Mouse (Mus musculus): ENCODE data around the gene Lgals12. TPM values are rescaled to one million over a fixed set of nuclear protein-coding genes. Genes with fewer than 3 reads are reported as not detected.

Gene Lgals12
- polyA plus RNA-seq, 1 experiment from 2014 or later: 1.5 TPM

- Histone ChIP-seq H3K27ac (ENCODE audit: low read length) (no peak within 1 kb of the TSS), H3K4me2 (replicated peaks; ENCODE audit: low read depth, low read length) (peak within 1 kb of the TSS; percentile 90), H3K4me1 (ENCODE audit: control insufficient read depth, insufficient read depth, low read length) (peaks cover 9% of the 10 kb centered on the region; the same call in 1 of the 2 replicates), H3K27me3 (ENCODE audit: control insufficient read depth, insufficient read depth, low read length) (no peaks in the 10 kb centered on the region), H3K9me3 (ENCODE audit: control insufficient read depth, low read depth, low read length) (no peaks in the 10 kb centered on the region), H3K9ac (replicated peaks; ENCODE audit: low read depth, low read length) (peak within 1 kb of the TSS; percentile 14; the same call in 1 of the 2 replicates), H3K4me3 (ENCODE audit: low read depth, low read length) (peak within 1 kb of the TSS; percentile 40), H3K36me3 (ENCODE audit: control insufficient read depth, insufficient read depth, low read length) (no peaks in the 10 kb centered on the region)
- 2% methylated on average over 54 of the region's 54 CpGs for WGBS
- peak; percentile 48; the same call in 1 of the 2 replicates for ATAC-seq (ENCODE audit: insufficient number of reproducible peaks, insufficient read depth, low FRiP score, low read depth)
Observed at GRCm38 (mm10) chr19:7611942-7612757, 5.2 kb upstream of the Lgals12 start, which contains the start of gene Hrasls5. Hrasls5 (plus strand) TSS chr19:7612541.

GRCm38 (mm10) chr19:7607690-7608201, 753 bp upstream of the Lgals12 start:
- Histone ChIP-seq H3K27ac (ENCODE audit: low read length) (peak overlapping the region; percentile 85), H3K4me1 (ENCODE audit: control insufficient read depth, insufficient read depth, low read length) (peaks cover 21% of the 10 kb centered on the region), H3K4me2 (replicated peaks; ENCODE audit: low read depth, low read length) (no peak overlapping the region), H3K9me3 (ENCODE audit: control insufficient read depth, low read depth, low read length) (no peaks in the 10 kb centered on the region), H3K4me3 (ENCODE audit: low read depth, low read length) (no peak overlapping the region), H3K36me3 (ENCODE audit: control insufficient read depth, insufficient read depth, low read length) (no peaks in the 10 kb centered on the region), H3K27me3 (ENCODE audit: control insufficient read depth, insufficient read depth, low read length) (no peaks in the 10 kb centered on the region), H3K9ac (replicated peaks; ENCODE audit: low read depth, low read length) (no peak overlapping the region)
- peak; percentile 64 for ATAC-seq (ENCODE audit: insufficient number of reproducible peaks, insufficient read depth, low FRiP score, low read depth)
- WGBS: 73% methylated on average over 7 of the region's 7 CpGs

GRCm38 (mm10) chr19:7605930-7606783, 836 bp downstream of the Lgals12 start:
- WGBS: 3% methylated on average over 15 of the region's 15 CpGs
- no peak overlapping the region; the same call in 1 of the 2 replicates for H3K9ac ChIP-seq (replicated peaks; ENCODE audit: low read depth, low read length)
- H3K27me3 ChIP-seq (ENCODE audit: control insufficient read depth, insufficient read depth, low read length): no peaks in the 10 kb centered on the region
- no peaks in the 10 kb centered on the region for H3K36me3 ChIP-seq (ENCODE audit: control insufficient read depth, insufficient read depth, low read length)
- peak; percentile 70 for ATAC-seq (ENCODE audit: insufficient number of reproducible peaks, insufficient read depth, low FRiP score, low read depth)
- peaks cover 16% of the 10 kb centered on the region for H3K4me1 ChIP-seq (ENCODE audit: control insufficient read depth, insufficient read depth, low read length)
- H3K4me3 ChIP-seq (ENCODE audit: low read depth, low read length): peak overlapping the region; percentile 22
- peak overlapping the region; percentile 57 for H3K4me2 ChIP-seq (replicated peaks; ENCODE audit: low read depth, low read length)
- peak overlapping the region; percentile 85; the same call in 1 of the 2 replicates for H3K27ac ChIP-seq (ENCODE audit: low read length)
- no peaks in the 10 kb centered on the region for H3K9me3 ChIP-seq (ENCODE audit: control insufficient read depth, low read depth, low read length)

GRCm38 (mm10) chr19:7605013-7605412, 2.0 kb downstream of the Lgals12 start:
- no peak overlapping the region for H3K27ac ChIP-seq (ENCODE audit: low read length)
- no peaks in the 10 kb centered on the region for H3K36me3 ChIP-seq (ENCODE audit: control insufficient read depth, insufficient read depth, low read length)
- no peak overlapping the region for H3K4me3 ChIP-seq (ENCODE audit: low read depth, low read length)
- H3K9ac ChIP-seq (replicated peaks; ENCODE audit: low read depth, low read length): no peak overlapping the region
- ATAC-seq (ENCODE audit: insufficient number of reproducible peaks, insufficient read depth, low FRiP score, low read depth): no peak
- H3K9me3 ChIP-seq (ENCODE audit: control insufficient read depth, low read depth, low read length): no peaks in the 10 kb centered on the region
- peaks cover 16% of the 10 kb centered on the region for H3K4me1 ChIP-seq (ENCODE audit: control insufficient read depth, insufficient read depth, low read length)
- H3K27me3 ChIP-seq (ENCODE audit: control insufficient read depth, insufficient read depth, low read length): no peaks in the 10 kb centered on the region
- H3K4me2 ChIP-seq (replicated peaks; ENCODE audit: low read depth, low read length): no peak overlapping the region

GRCm38 (mm10) chr19:7604107-7604506, 2.9 kb downstream of the Lgals12 start:
- Histone ChIP-seq H3K4me1 (ENCODE audit: control insufficient read depth, insufficient read depth, low read length) (peaks cover 16% of the 10 kb centered on the region), H3K4me3 (ENCODE audit: low read depth, low read length) (no peak overlapping the region), H3K9ac (replicated peaks; ENCODE audit: low read depth, low read length) (no peak overlapping the region), H3K9me3 (ENCODE audit: control insufficient read depth, low read depth, low read length) (no peaks in the 10 kb centered on the region), H3K27ac (ENCODE audit: low read length) (no peak overlapping the region), H3K4me2 (replicated peaks; ENCODE audit: low read depth, low read length) (no peak overlapping the region), H3K36me3 (ENCODE audit: control insufficient read depth, insufficient read depth, low read length) (no peaks in the 10 kb centered on the region), H3K27me3 (ENCODE audit: control insufficient read depth, insufficient read depth, low read length) (no peaks in the 10 kb centered on the region)
- ATAC-seq (ENCODE audit: insufficient number of reproducible peaks, insufficient read depth, low FRiP score, low read depth): no peak
- WGBS: 93% methylated on average over 10 of the region's 10 CpGs

GRCm38 (mm10) chr19:7601551-7601950, 5.4 kb downstream of the Lgals12 start:
- no peaks in the 10 kb centered on the region for H3K27me3 ChIP-seq (ENCODE audit: control insufficient read depth, insufficient read depth, low read length)
- WGBS: 83% methylated on average over 4 of the region's 4 CpGs
- no peak overlapping the region for H3K9ac ChIP-seq (replicated peaks; ENCODE audit: low read depth, low read length)
- H3K36me3 ChIP-seq (ENCODE audit: control insufficient read depth, insufficient read depth, low read length): no peaks in the 10 kb centered on the region
- H3K27ac ChIP-seq (ENCODE audit: low read length): no peak overlapping the region
- ATAC-seq (ENCODE audit: insufficient number of reproducible peaks, insufficient read depth, low FRiP score, low read depth): no peak
- no peak overlapping the region for H3K4me2 ChIP-seq (replicated peaks; ENCODE audit: low read depth, low read length)
- peaks cover 6% of the 10 kb centered on the region; the same call in 1 of the 2 replicates for H3K4me1 ChIP-seq (ENCODE audit: control insufficient read depth, insufficient read depth, low read length)
- no peak overlapping the region for H3K4me3 ChIP-seq (ENCODE audit: low read depth, low read length)
- no peaks in the 10 kb centered on the region for H3K9me3 ChIP-seq (ENCODE audit: control insufficient read depth, low read depth, low read length)

GRCm38 (mm10) chr19:7598481-7598880, 8.5 kb downstream of the Lgals12 start:
- Histone ChIP-seq H3K27me3 (ENCODE audit: control insufficient read depth, insufficient read depth, low read length) (no peaks in the 10 kb centered on the region), H3K9ac (replicated peaks; ENCODE audit: low read depth, low read length) (no peak overlapping the region), H3K4me1 (ENCODE audit: control insufficient read depth, insufficient read depth, low read length) (no peaks in the 10 kb centered on the region), H3K4me3 (ENCODE audit: low read depth, low read length) (no peak overlapping the region), H3K27ac (ENCODE audit: low read length) (no peak overlapping the region), H3K4me2 (replicated peaks; ENCODE audit: low read depth, low read length) (no peak overlapping the region), H3K9me3 (ENCODE audit: control insufficient read depth, low read depth, low read length) (no peaks in the 10 kb centered on the region), H3K36me3 (ENCODE audit: control insufficient read depth, insufficient read depth, low read length) (no peaks in the 10 kb centered on the region)
- ATAC-seq (ENCODE audit: insufficient number of reproducible peaks, insufficient read depth, low FRiP score, low read depth): no peak
- WGBS: 59% methylated on average over 4 of the region's 4 CpGs

- no peaks in the 10 kb centered on the region for H3K4me1 ChIP-seq (ENCODE audit: control insufficient read depth, insufficient read depth, low read length)
- no peak overlapping the region for H3K4me3 ChIP-seq (ENCODE audit: low read depth, low read length)
- ATAC-seq (ENCODE audit: insufficient number of reproducible peaks, insufficient read depth, low FRiP score, low read depth): no peak
- H3K27ac ChIP-seq (ENCODE audit: low read length): no peak overlapping the region
- H3K27me3 ChIP-seq (ENCODE audit: control insufficient read depth, insufficient read depth, low read length): no peaks in the 10 kb centered on the region
- 17% methylated on average over 2 of the region's 2 CpGs for WGBS
- no peaks in the 10 kb centered on the region for H3K36me3 ChIP-seq (ENCODE audit: control insufficient read depth, insufficient read depth, low read length)
- H3K9me3 ChIP-seq (ENCODE audit: control insufficient read depth, low read depth, low read length): no peaks in the 10 kb centered on the region
- H3K9ac ChIP-seq (replicated peaks; ENCODE audit: low read depth, low read length): no peak overlapping the region
- H3K4me2 ChIP-seq (replicated peaks; ENCODE audit: low read depth, low read length): no peak overlapping the region
Observed at GRCm38 (mm10) chr19:7595534-7595933, 11.5 kb downstream of the Lgals12 start.

Measured in stomach, embryonic 14.5 days (tissue).